Mouse (Mus musculus) embryonic facial prominence, embryonic 11.5 days (tissue): ENCODE data around the gene Tmprss11e. TPM values are rescaled to one million over a fixed set of nuclear protein-coding genes. Genes with fewer than 3 reads are reported as not detected.

ENCODE experiments used
- polyA plus RNA-seq: library from polyadenylated mRNA; unstranded; fragments of >200 nt; fragmentation: Nextera tagmentation; extraction: Ambion mirVana; gene quantifications from 2 replicates; pipeline ENCODE4 v1.2.1, GENCODE M21; 2014

The Tmprss11e gene
- polyA plus RNA-seq, 1 experiment from 2014 or later = not detected

Other genes with a start within 250 kb of the Tmprss11e start
- 0.07 TPM in 1 of 2 replicates, not detected in the other for gene Tmprss11g, start 227.2 kb downstream of the Tmprss11e start, polyA plus RNA-seq
- gene Tmprss11f, start 113.4 kb downstream of the Tmprss11e start, polyA plus RNA-seq = not detected in 2 replicates
- gene Tmprss11b, start 69.5 kb downstream of the Tmprss11e start, polyA plus RNA-seq = not detected in 2 replicates
- gene Ythdc1, start 58.4 kb upstream of the Tmprss11e start, polyA plus RNA-seq = 53.3 and 57.5 TPM in 2 replicates
- gene Ugt2b34, start 161.1 kb upstream of the Tmprss11e start, polyA plus RNA-seq = not detected in 2 replicates
- gene Ugt2b1, start 180.7 kb upstream of the Tmprss11e start, polyA plus RNA-seq = not detected in 2 replicates